In the genomic region with DNA sequence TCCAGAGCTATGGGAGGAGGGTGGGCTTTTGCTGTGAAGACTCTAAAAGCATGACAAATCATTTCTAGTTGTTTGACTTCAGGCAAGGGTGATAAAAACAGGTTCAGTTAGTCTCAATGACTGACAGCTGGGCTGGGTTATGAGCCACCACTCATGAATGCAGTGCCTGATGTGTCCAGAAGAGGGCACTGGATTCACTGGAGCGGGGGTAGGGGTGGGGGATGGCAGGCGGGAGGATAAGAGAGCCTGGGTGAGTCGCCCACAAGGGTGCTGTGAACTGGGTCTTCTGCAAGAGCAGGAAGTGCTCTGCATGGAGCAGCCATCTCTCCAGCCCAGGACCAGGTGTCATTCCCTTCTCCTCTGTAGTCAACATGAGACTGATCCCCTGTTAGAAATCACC, we compare ENCODE assay signal across 8 mouse cellular contexts. TPM values are rescaled to one million over a fixed set of nuclear protein-coding genes. Genes with fewer than 3 reads are reported as not detected.
DNase-seq lines count a peak whose midpoint lies in the region; ATAC-seq and TF ChIP-seq lines count a peak whose summit lies in the region.

No protein-coding gene starts in this region.

- ATAC-seq in common myeloid progenitor, adult 5-6 weeks (replicated peaks; ENCODE audit: low read depth, poor library complexity, severe bottlenecking), result peak; percentile 67
- ATAC-seq in intestine, postnatal 0 days, result peak; percentile 22; the same call in 1 of the 2 replicates
- ATAC-seq in midbrain, postnatal 0 days (ENCODE audit: low FRiP score), result no peak

- H3K9ac ChIP-seq in MEL (ENCODE audit: control insufficient read depth, low read depth, low read length, poor library complexity, severe bottlenecking), result no peak overlapping the region
- H3K9ac ChIP-seq in intestine, postnatal 0 days (ENCODE audit: low read depth, low read length), result no peak overlapping the region
- no peak overlapping the region for H3K9ac ChIP-seq in midbrain, postnatal 0 days (replicated peaks; ENCODE audit: low read length, poor library complexity, severe bottlenecking)

- no peaks in the 10 kb centered on the region for H3K27me3 ChIP-seq in MEL (ENCODE audit: control insufficient read depth in 1 of 2, insufficient read depth in 2 of 2, low read length in 2 of 2)
- no peaks in the 10 kb centered on the region for H3K27me3 ChIP-seq in intestine, postnatal 0 days (replicated peaks; ENCODE audit: control insufficient read depth, insufficient read depth, low read length)
- no peaks in the 10 kb centered on the region for H3K27me3 ChIP-seq in midbrain, postnatal 0 days (ENCODE audit: insufficient read depth, low read length)

- no peak overlapping the region for H3K4me2 ChIP-seq in intestine, postnatal 0 days (replicated peaks; ENCODE audit: low read depth)
- no peak overlapping the region for H3K4me2 ChIP-seq in midbrain, postnatal 0 days (ENCODE audit: low read depth, low read length, poor library complexity, severe bottlenecking)

- no peaks in the 10 kb centered on the region for H3K9me3 ChIP-seq in MEL (replicated peaks; ENCODE audit: insufficient read depth, low read length)
- no peaks in the 10 kb centered on the region for H3K9me3 ChIP-seq in intestine, postnatal 0 days (ENCODE audit: control insufficient read depth)
- H3K9me3 ChIP-seq in midbrain, postnatal 0 days (ENCODE audit: low read length), result no peaks in the 10 kb centered on the region

- H3K27ac ChIP-seq in left cerebral cortex, adult 2 months, result no peak overlapping the region
- H3K27ac ChIP-seq in MEL (ENCODE audit: control insufficient read depth, low read depth, low read length), result no peak overlapping the region
- H3K27ac ChIP-seq in intestine, postnatal 0 days (ENCODE audit: low read depth, low read length), result no peak overlapping the region
- H3K27ac ChIP-seq in midbrain, postnatal 0 days (ENCODE audit: low read depth, low read length), result no peak overlapping the region

- 17% methylated on average over 3 of the region's 3 CpGs for WGBS in intestine, postnatal 0 days
- WGBS in midbrain, postnatal 0 days, result 13% methylated on average over 3 of the region's 3 CpGs

- H3K4me1 ChIP-seq in MEL (ENCODE audit: control insufficient read depth in 1 of 2, insufficient read depth in 2 of 2, low read length in 2 of 2), result peaks cover 0 to 5% of the 10 kb centered on the region in 2 experiments; a peak in 2 of 4 replicates
- H3K4me1 ChIP-seq in intestine, postnatal 0 days (replicated peaks; ENCODE audit: control insufficient read depth, insufficient read depth, low read length), result no peaks in the 10 kb centered on the region
- H3K4me1 ChIP-seq in midbrain, postnatal 0 days (ENCODE audit: insufficient read depth, low read length), result no peaks in the 10 kb centered on the region

- intact Hi-C loops in left cerebral cortex, adult 2 months (cut with DNase I), result no loop called here
- intact Hi-C loops in left cerebral cortex, postnatal 25 days (cut with DNase I), result no loop called here

- peaks cover 0 to 8% of the 10 kb centered on the region in 2 experiments; a peak in 2 of 4 replicates for H3K36me3 ChIP-seq in MEL (ENCODE audit: control insufficient read depth in 1 of 2, insufficient read depth in 2 of 2, low read length in 2 of 2)
- peaks cover 20% of the 10 kb centered on the region for H3K36me3 ChIP-seq in intestine, postnatal 0 days (ENCODE audit: control insufficient read depth, insufficient read depth)
- H3K36me3 ChIP-seq in midbrain, postnatal 0 days (ENCODE audit: insufficient read depth, low read length), result peaks cover 8% of the 10 kb centered on the region; the same call in 1 of the 2 replicates

- TF ChIP-seq POLR2A in MEL (IDR thresholded peaks at IDR 0.05; ENCODE audit: control insufficient read depth in 1 of 2, insufficient read depth in 1 of 2, low read depth in 1 of 2, low read length in 2 of 2, poor library complexity in 1 of 2), result no peak

- peak; percentile 42 for TF ChIP-seq RAD21 in MEL (IDR thresholded peaks at IDR 0.05; ENCODE audit: low read depth, low read length)

- TF ChIP-seq EP300 in MEL (IDR thresholded peaks at IDR 0.05; ENCODE audit: low read depth in 1 of 2, low read length in 2 of 2), result no peak

- H3K4me3 ChIP-seq in left cerebral cortex, adult 2 months, result no peak overlapping the region
- H3K4me3 ChIP-seq in MEL (ENCODE audit: control insufficient read depth in 1 of 2, insufficient read depth in 1 of 2, low read depth in 2 of 2, low read length in 2 of 2), result peak overlapping the region in 1 of 2 experiments; percentile 10; a peak in 1 of 4 replicates
- H3K4me3 ChIP-seq in intestine, postnatal 0 days (ENCODE audit: low read depth, low read length), result no peak overlapping the region
- H3K4me3 ChIP-seq in midbrain, postnatal 0 days (ENCODE audit: low read depth, low read length), result no peak overlapping the region

- peak in 1 of 2 experiments; percentile 8 for DNase-seq in left cerebral cortex, adult 2 months (ENCODE audit: extremely low spot score in 1 of 2, low spot score in 2 of 2)
- DNase-seq in left cerebral cortex, postnatal 25 days (ENCODE audit: low spot score in 2 of 2), result no peak
- DNase-seq in MEL (ENCODE audit: low read depth, low spot score), result peak; percentile 79
- DNase-seq in midbrain, postnatal 0 days (ENCODE audit: low spot score), result no peak
- no peak for DNase-seq in urinary bladder, adult 18-20 months (ENCODE audit: low spot score in 2 of 2)
- DNase-seq in left cerebral cortex, adult 8-10 months (ENCODE audit: low spot score in 2 of 2), result no peak

- no peaks in the 10 kb centered on the region for H3K79me2 ChIP-seq in MEL (ENCODE audit: control insufficient read depth, insufficient read depth, low read length, poor library complexity)

- peak; percentile 55 for TF ChIP-seq CTCF in left cerebral cortex, adult 2 months (IDR thresholded peaks at IDR 0.05)
- TF ChIP-seq CTCF in MEL (IDR thresholded peaks at IDR 0.05 in 2 of 3, conservative IDR thresholded peaks at IDR 0.05 in 1 of 3; ENCODE audit: control insufficient read depth in 1 of 3, insufficient read depth in 1 of 3, low read depth in 2 of 3, low read length in 3 of 3, poor library complexity in 1 of 3, severe bottlenecking in 1 of 3), result peak; percentile 76 to 83 (median 76)
- TF ChIP-seq CTCF in intestine, postnatal 0 days (IDR thresholded peaks at IDR 0.05; ENCODE audit: low read depth), result peak; percentile 79
- TF ChIP-seq CTCF in midbrain, postnatal 0 days (IDR thresholded peaks at IDR 0.05), result peak; percentile 68

TF ChIP-seq in MEL, 35 proteins besides CTCF, POLR2A, EP300 and RAD21:
- TF ChIP-seq SIN3A (IDR thresholded peaks at IDR 0.05; ENCODE audit: low read length) (0 out of 2 replicates have a peak, but pooled peaks have one; percentile 31), SMC3 (IDR thresholded peaks at IDR 0.05; ENCODE audit: low read depth, low read length) (peak; percentile 69), BHLHE40 (IDR thresholded peaks at IDR 0.05; ENCODE audit: borderline replicate concordance, low read depth, low read length) (0 out of 2 replicates have a peak, but pooled peaks have one; percentile 4), MAZ (IDR thresholded peaks at IDR 0.05; ENCODE audit: low read depth, low read length) (peak; percentile 92), RCOR1 (IDR thresholded peaks at IDR 0.05; ENCODE audit: low read depth, low read length) (no peak), ETS1 (IDR thresholded peaks at IDR 0.05; ENCODE audit: low read depth, low read length) (peak; percentile 31; the same call in 1 of the 2 replicates)
TF ChIP-seq in MEL: peak in this region for 5.

RNA-seq across cellular contexts. Expression of gene Stat1, which starts 50.8 kb away (rescaled TPM):
- 10 to 100 TPM; 18.0 to 18.3 TPM for total RNA-seq in left cerebral cortex, adult 2 months (2021)
- total RNA-seq in left cerebral cortex, postnatal 25 days (2021), result 10 to 100 TPM; 16.2 to 17.4 TPM
- 8.0 and 9.7 TPM in 2 replicates for total RNA-seq in MEL (2012; rRNA removed)
- 10 to 100 TPM; 10.9 to 44.0 TPM for polyA plus RNA-seq in MEL (2012; ENCODE audit: insufficient read depth in 1 of 2, insufficient read length in 2 of 2, low read depth in 1 of 2, low replicate concordance in 2 of 2, missing spikeins in 1 of 2)
- total RNA-seq in common myeloid progenitor, adult 5-6 weeks (2017), result 56.1 and 61.3 TPM in 2 replicates
- 62.6 and 67.2 TPM in 2 replicates for polyA plus RNA-seq in intestine, postnatal 0 days (2015; fragmentation: Nextera tagmentation; extraction: Ambion mirVana)
- total RNA-seq in midbrain, postnatal 0 days (2014; rRNA removed), result 27.5 and 28.9 TPM in 2 replicates
- 11.2 and 13.0 TPM in 2 replicates for polyA plus RNA-seq in midbrain, postnatal 0 days (2015; fragmentation: Nextera tagmentation; extraction: Ambion mirVana)
- 10 to 100 TPM; 21.4 to 26.0 (median 23.8) TPM for total RNA-seq in left cerebral cortex, adult 8-10 months (2022)
